21 mouse cellular contexts compared by ENCODE assay signal in genomic region chr3:46727679-46728078, GRCm38 (mm10).
DNase-seq lines count a peak whose midpoint lies in the region; ATAC-seq and TF ChIP-seq lines count a peak whose summit lies in the region.
"Had no signal": no experiment of that assay in that cellular context is flagged by ENCODE, and none has a peak within 500 bp of the region (broad histone marks: within the 10 kb centered on the region; RNA-seq: fewer than 3 reads in every experiment).

No protein-coding gene starts in this region.

- no peaks in the 10 kb centered on the region for H3K27me3 ChIP-seq in forebrain, embryonic 14.5 days (replicated peaks; ENCODE audit: control insufficient read depth, insufficient read depth, low read length)
- no peaks in the 10 kb centered on the region for H3K27me3 ChIP-seq in forebrain, embryonic 13.5 days
- H3K27me3 ChIP-seq: embryonic facial prominence, embryonic 15.5 days; heart, embryonic 15.5 days had no signal

- 79% methylated on average over 4 of the region's 4 CpGs for WGBS in forebrain, embryonic 14.5 days
- WGBS in forebrain, embryonic 13.5 days = 84% methylated on average over 4 of the region's 4 CpGs

- no peak for ATAC-seq in forebrain, embryonic 14.5 days
- ATAC-seq in forebrain, embryonic 13.5 days = no peak

- TF ChIP-seq POLR2A in brain, embryonic 14.5 days (IDR thresholded peaks at IDR 0.05; ENCODE audit: borderline replicate concordance, extremely low read depth, insufficient read depth, insufficient read length, poor library complexity, severe bottlenecking) = no peak

- no peaks in the 10 kb centered on the region for H3K9me3 ChIP-seq in forebrain, embryonic 14.5 days (replicated peaks; ENCODE audit: control insufficient read depth, low read length)
- H3K9me3 ChIP-seq in forebrain, embryonic 13.5 days (replicated peaks) = no peaks in the 10 kb centered on the region
- H3K9me3 ChIP-seq: embryonic facial prominence, embryonic 15.5 days; forebrain, embryonic 10.5 days; heart, embryonic 15.5 days; hindbrain, embryonic 10.5 days had no signal

- DNase-seq in forebrain, embryonic 14.5 days (ENCODE audit: low spot score) = peak; percentile 3
- DNase-seq in layer of hippocampus, adult 8-10 months (ENCODE audit: low spot score in 2 of 2) = peak; percentile 5 to 13
- DNase-seq in layer of hippocampus, postnatal 36 days = no peak
- peak; percentile 16 for DNase-seq in brain, embryonic 14.5 days (ENCODE audit: low read depth)
- peak; percentile 22 for DNase-seq in telencephalon, adult 2 months (ENCODE audit: low read depth, low spot score)
- no peak for DNase-seq in heart, postnatal 36 days
- DNase-seq: adrenal gland, postnatal 10 days; cerebellum, adult 18-20 months; cerebellum, adult 9-11 months; cerebellum, postnatal 36 days; gastrocnemius, postnatal 14 days; heart, adult 2 months; heart, postnatal 14 days had no signal

- H3K36me3 ChIP-seq in forebrain, embryonic 14.5 days (ENCODE audit: control insufficient read depth, insufficient read depth, low read length) = no peaks in the 10 kb centered on the region
- H3K36me3 ChIP-seq in forebrain, embryonic 13.5 days (ENCODE audit: poor library complexity, severe bottlenecking) = no peaks in the 10 kb centered on the region
- H3K36me3 ChIP-seq: embryonic facial prominence, embryonic 15.5 days; forebrain, embryonic 10.5 days; heart, embryonic 15.5 days; hindbrain, embryonic 10.5 days had no signal

- no peaks in the 10 kb centered on the region for H3K4me1 ChIP-seq in forebrain, embryonic 14.5 days (ENCODE audit: control insufficient read depth, insufficient read depth, low read length)
- no peaks in the 10 kb centered on the region for H3K4me1 ChIP-seq in forebrain, embryonic 13.5 days
- H3K4me1 ChIP-seq: embryonic facial prominence, embryonic 15.5 days; forebrain, embryonic 10.5 days; heart, embryonic 15.5 days; hindbrain, embryonic 10.5 days had no signal

- no peak overlapping the region for H3K4me2 ChIP-seq in forebrain, embryonic 14.5 days (ENCODE audit: low read length)
- H3K4me2 ChIP-seq in forebrain, embryonic 13.5 days = no peak overlapping the region
- H3K4me2 ChIP-seq: embryonic facial prominence, embryonic 15.5 days; heart, embryonic 11.5 days; heart, embryonic 15.5 days; hindbrain, embryonic 14.5 days had no signal

- no peak overlapping the region for H3K27ac ChIP-seq in forebrain, embryonic 14.5 days (ENCODE audit: low read depth, low read length)
- H3K27ac ChIP-seq in forebrain, embryonic 13.5 days = no peak overlapping the region
- H3K27ac ChIP-seq: embryonic facial prominence, embryonic 15.5 days; forebrain, embryonic 10.5 days; heart, adult 2 months; heart, embryonic 15.5 days; hindbrain, embryonic 10.5 days; hindbrain, embryonic 14.5 days had no signal

- no peak overlapping the region for H3K9ac ChIP-seq in forebrain, embryonic 14.5 days (ENCODE audit: low read length)
- no peak overlapping the region for H3K9ac ChIP-seq in forebrain, embryonic 13.5 days
- H3K9ac ChIP-seq: embryonic facial prominence, embryonic 15.5 days; heart, embryonic 15.5 days; hindbrain, embryonic 14.5 days had no signal

- intact Hi-C loops in heart, postnatal 36 days (cut with DNase I) = no loop called here

- no peak for TF ChIP-seq CTCF in brain, embryonic 14.5 days (IDR thresholded peaks at IDR 0.05; ENCODE audit: borderline replicate concordance, extremely low read depth, insufficient read depth, insufficient read length)

- no peak overlapping the region for H3K4me3 ChIP-seq in forebrain, embryonic 14.5 days (ENCODE audit: low read depth, low read length)
- H3K4me3 ChIP-seq in forebrain, embryonic 13.5 days = no peak overlapping the region
- H3K4me3 ChIP-seq: embryonic facial prominence, embryonic 15.5 days; erythroblast, embryonic 14.5 days; forebrain, embryonic 10.5 days; heart, adult 2 months; heart, embryonic 15.5 days; hindbrain, embryonic 10.5 days had no signal

Comparison
In these comparisons a context has a peak if more than half of its experiments do, and no peak if none do; other contexts are left out.
1. DNase-seq: peak in forebrain, embryonic 14.5 days (single experiment), layer of hippocampus, adult 8-10 months (2 of 2), brain, embryonic 14.5 days (single experiment) and telencephalon, adult 2 months (single experiment); none in layer of hippocampus, postnatal 36 days (0 of 2) and heart, postnatal 36 days (0 of 2).